Mouse (Mus musculus): Measurements from ENCODE around the gene Bcas1. TPM values are rescaled to one million over a fixed set of nuclear protein-coding genes. Genes with fewer than 3 reads are reported as not detected.

Bcas1 gene
- polyA plus RNA-seq, 1 experiment, result 0.11 TPM

GRCm38 (mm10) chr2:170302825-170303224, 124.8 kb downstream of the Bcas1 start:
- TF ChIP-seq POLR2A (IDR thresholded peaks at IDR 0.05; ENCODE audit: low read depth, low read length), result no peak
- no peak for TF ChIP-seq CTCF (IDR thresholded peaks at IDR 0.05; ENCODE audit: extremely low read depth, insufficient read depth, insufficient read length, insufficient replicate concordance)
- 36% methylated on average over 8 of the region's 8 CpGs for WGBS
- H3K4me1 ChIP-seq (ENCODE audit: control insufficient read depth, insufficient read depth, insufficient read length), result peaks cover 10% of the 10 kb centered on the region; the same call in 1 of the 2 replicates
- no peaks in the 10 kb centered on the region for H3K27me3 ChIP-seq (ENCODE audit: control insufficient read depth, insufficient read depth, low read length)
- peak; percentile 26 to 50 for DNase-seq (ENCODE audit: low read depth in 1 of 2, low spot score in 2 of 2)
- H3K27ac ChIP-seq (ENCODE audit: insufficient read depth, low read length), result no peak overlapping the region
- H3K36me3 ChIP-seq (ENCODE audit: control insufficient read depth, insufficient read depth, low read length), result no peaks in the 10 kb centered on the region
- H3K4me3 ChIP-seq (ENCODE audit: extremely low read depth, insufficient read depth, insufficient read length), result no peak overlapping the region

Other genes with a start within 250 kb of the Bcas1 start
- 3.0 and 4.0 TPM in 2 replicates for gene Pfdn4, start 68.6 kb upstream of the Bcas1 start, polyA plus RNA-seq (2012; rRNA removed)
- not detected in 2 replicates for gene Cyp24a1, start 69.3 kb upstream of the Bcas1 start, polyA plus RNA-seq (2012; rRNA removed)
- not detected in 2 replicates for gene 4930470P17Rik, start 174.2 kb upstream of the Bcas1 start, polyA plus RNA-seq (2012; rRNA removed)